Mouse (Mus musculus) bone marrow macrophage, adult 2 months (primary cell): ENCODE measurements around the gene Gng2. TPM values are rescaled to one million over a fixed set of nuclear protein-coding genes. Genes with fewer than 3 reads are reported as not detected.

Experiments used
- H3K27ac ChIP-seq: 2 replicates; pipeline ENCODE4 v1.5.1; 2012; ENCODE audit warnings: low read depth, low read length; ENCODE audit not compliant: insufficient read depth
- H3K4me1 ChIP-seq: 2 replicates; pipeline ENCODE4 v1.6.1; 2012; ENCODE audit warnings: low read length; ENCODE audit not compliant: control insufficient read depth, insufficient read depth
- H3K4me3 ChIP-seq: 2 replicates; pipeline ENCODE4 v1.5.1; 2012; ENCODE audit warnings: mild to moderate bottlenecking, low read length, moderate library complexity; ENCODE audit not compliant: insufficient read depth
- CTCF ChIP-seq: IDR thresholded peaks from 2 replicates; pipeline ENCODE4 v1.5.1; 2012; ENCODE audit warnings: low read depth, mild to moderate bottlenecking, low read length, moderate library complexity
- POLR2A ChIP-seq: IDR thresholded peaks from 2 replicates; pipeline ENCODE4 v1.6.1; 2012; ENCODE audit warnings: mild to moderate bottlenecking, low read depth, low read length, borderline replicate concordance
- polyA plus RNA-seq: library from polyadenylated mRNA; stranded (reverse); fragments of >200 nt; gene quantifications from 2 replicates; pipeline ENCODE4 v1.2.4, GENCODE M21; 2012; ENCODE audit not compliant: missing spikeins, insufficient read depth, insufficient read length

The Gng2 gene
- polyA plus RNA-seq, 1 experiment = 210 TPM

- peak overlapping the region; percentile 50 for H3K4me3 ChIP-seq
- TF ChIP-seq POLR2A (no peak), CTCF (no peak)
- H3K27ac ChIP-seq = peak overlapping the region; percentile 98
Measured at GRCm38 (mm10) chr14:19985107-19985911, 7.9 kb upstream of the Gng2 start.

GRCm38 (mm10) chr14:19976421-19977270 lies 781 bp downstream of the Gng2 start:
- TF ChIP-seq POLR2A = no peak
- no peak for TF ChIP-seq CTCF
- Histone ChIP-seq H3K27ac (peak overlapping the region; percentile 90), H3K4me1 (peaks cover 41% of the 10 kb centered on the region), H3K4me3 (peak overlapping the region; percentile 74)

More at GRCm38 (mm10) chr14:19985107-19985911, 7.9 kb upstream of the Gng2 start:
- H3K4me1 ChIP-seq = peaks cover 28% of the 10 kb centered on the region

- TF ChIP-seq CTCF (no peak), POLR2A (no peak)
Measured at GRCm38 (mm10) chr14:19974978-19975493, 2.4 kb downstream of the Gng2 start.

GRCm38 (mm10) chr14:19974429-19974828 lies 3.0 kb downstream of the Gng2 start:
- peak overlapping the region; percentile 77 for H3K4me3 ChIP-seq
- peak overlapping the region; percentile 93 for H3K27ac ChIP-seq
- no peak for TF ChIP-seq POLR2A
- no peak for TF ChIP-seq CTCF
- H3K4me1 ChIP-seq = peaks cover 54% of the 10 kb centered on the region

More at GRCm38 (mm10) chr14:19974978-19975493, 2.4 kb downstream of the Gng2 start:
- Histone ChIP-seq H3K4me1 (peaks cover 51% of the 10 kb centered on the region), H3K27ac (peak overlapping the region; percentile 93), H3K4me3 (peak overlapping the region; percentile 77)

- Histone ChIP-seq H3K4me3 (peak overlapping the region; percentile 30), H3K4me1 (peaks cover 57% of the 10 kb centered on the region), H3K27ac (peak overlapping the region; percentile 77)
- TF ChIP-seq POLR2A (no peak), CTCF (no peak)
Measured at GRCm38 (mm10) chr14:19972316-19973029, 5.0 kb downstream of the Gng2 start.

- Histone ChIP-seq H3K4me1 (peaks cover 65% of the 10 kb centered on the region), H3K27ac (peak overlapping the region; percentile 77), H3K4me3 (peak overlapping the region; percentile 19)
- no peak for TF ChIP-seq POLR2A
- TF ChIP-seq CTCF = no peak
Measured at GRCm38 (mm10) chr14:19970845-19971244, 6.6 kb downstream of the Gng2 start.

GRCm38 (mm10) chr14:19970106-19970785 lies 7.2 kb downstream of the Gng2 start:
- Histone ChIP-seq H3K4me1 (peaks cover 71% of the 10 kb centered on the region), H3K27ac (peak overlapping the region; percentile 77), H3K4me3 (peak overlapping the region; percentile 19)
- TF ChIP-seq CTCF (no peak), POLR2A (no peak)

- Histone ChIP-seq H3K27ac (peak overlapping the region; percentile 77), H3K4me1 (peaks cover 76% of the 10 kb centered on the region), H3K4me3 (peak overlapping the region; percentile 2; the same call in 1 of the 2 replicates)
- no peak for TF ChIP-seq CTCF
- TF ChIP-seq POLR2A = no peak
Measured at GRCm38 (mm10) chr14:19969566-19969965, 7.9 kb downstream of the Gng2 start.
